Mouse (Mus musculus) c-Kit-positive CD71-positive TER-119-negative erythroid progenitor cells, embryonic 14.5 days (primary cell): Measurements from ENCODE around the gene Taok3.

Experiments used
- DNase-seq: peaks from one replicate; pipeline ENCODE4 v3.0.0-alpha.2; 2013; ENCODE audit warnings: low read depth

Gene Taok3

DNA sequence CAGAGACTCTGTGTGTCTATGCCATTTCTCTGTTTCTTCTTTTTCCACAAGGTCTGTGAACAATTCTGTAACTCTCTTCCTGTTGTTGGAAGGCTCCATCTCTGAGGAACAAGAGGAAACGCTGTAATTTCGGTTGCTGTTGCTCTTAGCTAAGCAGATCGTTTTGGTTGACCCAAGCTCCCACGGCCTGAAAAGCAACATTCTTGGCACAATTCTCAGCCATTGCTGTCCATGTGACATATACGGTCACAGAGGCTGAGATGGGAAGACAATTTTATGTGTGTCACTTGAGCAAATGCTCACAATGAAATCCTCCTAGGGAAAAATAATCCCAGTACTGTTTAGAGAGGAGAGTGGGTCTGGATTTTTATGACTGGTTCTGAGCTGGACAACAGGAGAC, 62.0 kb downstream of the Taok3 start:
- DNase-seq: no peak

DNA sequence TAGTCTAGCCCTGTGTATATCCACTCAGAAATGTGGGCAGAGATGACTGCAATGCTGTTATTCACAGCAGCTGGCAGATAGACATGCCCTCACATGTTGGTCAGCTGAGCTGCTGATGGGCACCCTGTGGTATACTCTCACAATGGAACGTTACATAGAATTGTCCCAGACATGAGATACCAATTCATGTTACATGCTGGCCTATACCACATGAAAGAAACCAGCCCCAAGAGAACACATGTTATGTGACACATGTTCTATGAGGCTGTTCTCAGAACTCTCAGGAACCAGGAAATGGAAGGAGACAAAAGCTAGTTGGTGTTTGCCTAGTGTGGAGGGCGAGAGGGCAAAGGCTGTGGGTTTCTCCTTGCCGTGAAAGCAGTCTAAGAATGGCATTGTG, 62.5 kb downstream of the Taok3 start:
- DNase-seq: no peak

DNA sequence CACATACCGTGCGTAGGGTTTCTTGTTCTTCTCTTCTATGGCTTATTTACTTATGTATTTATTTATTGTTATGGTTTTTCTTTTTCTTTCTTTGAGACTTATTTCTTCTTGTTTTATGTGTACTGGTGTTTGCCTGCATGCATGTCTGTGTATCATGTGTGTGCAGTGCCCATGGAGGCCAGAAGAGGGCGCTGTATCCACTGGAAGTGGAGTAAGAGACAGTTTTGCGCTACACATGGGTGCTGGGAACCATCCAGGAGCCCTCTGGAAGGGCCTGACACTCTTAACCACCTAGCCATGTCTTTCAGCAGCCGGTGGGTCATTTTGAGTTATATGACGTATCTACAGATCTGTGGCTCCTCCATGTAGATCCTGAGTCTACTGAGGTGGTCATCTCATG, 64.9 kb downstream of the Taok3 start:
- no peak for DNase-seq

DNA sequence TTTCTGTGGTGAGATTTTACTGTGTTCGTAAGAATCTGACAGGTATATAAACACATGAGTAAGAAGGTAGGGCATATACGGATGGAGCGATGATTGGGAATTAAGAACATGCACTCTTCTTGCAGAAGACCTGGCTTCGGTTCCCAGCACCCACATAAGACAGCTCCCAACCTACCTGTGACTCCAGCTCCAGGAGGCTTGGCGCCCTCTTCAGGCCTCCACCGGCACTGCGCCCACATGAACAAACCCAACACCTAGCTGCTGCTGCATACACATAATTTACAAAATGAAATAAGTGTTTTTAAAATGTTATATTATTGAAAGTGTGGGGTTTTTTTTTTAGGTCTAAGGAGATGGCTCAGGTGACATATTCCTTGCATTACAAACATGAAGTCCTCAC, 65.7 kb downstream of the Taok3 start:
- DNase-seq: no peak

DNA sequence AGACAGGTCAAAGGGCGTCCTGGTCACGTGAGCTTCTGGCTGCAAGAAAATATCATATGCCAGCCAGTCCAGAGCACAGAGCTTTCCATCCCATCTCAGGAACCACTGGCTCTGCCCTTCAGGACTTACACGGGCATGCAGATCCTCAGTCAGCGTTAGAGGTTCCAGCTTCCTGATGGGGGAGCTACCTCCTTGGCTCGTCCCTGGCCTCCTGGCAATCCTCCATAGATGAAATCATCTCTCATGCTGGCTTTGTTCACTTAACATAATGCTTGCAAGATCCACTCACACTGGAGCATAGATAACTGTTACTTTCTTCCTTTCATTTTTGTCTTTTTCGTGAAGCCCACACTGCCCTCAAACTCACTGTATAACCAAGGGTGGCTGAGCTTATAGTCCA, 72.1 kb downstream of the Taok3 start:
- DNase-seq: no peak

DNA sequence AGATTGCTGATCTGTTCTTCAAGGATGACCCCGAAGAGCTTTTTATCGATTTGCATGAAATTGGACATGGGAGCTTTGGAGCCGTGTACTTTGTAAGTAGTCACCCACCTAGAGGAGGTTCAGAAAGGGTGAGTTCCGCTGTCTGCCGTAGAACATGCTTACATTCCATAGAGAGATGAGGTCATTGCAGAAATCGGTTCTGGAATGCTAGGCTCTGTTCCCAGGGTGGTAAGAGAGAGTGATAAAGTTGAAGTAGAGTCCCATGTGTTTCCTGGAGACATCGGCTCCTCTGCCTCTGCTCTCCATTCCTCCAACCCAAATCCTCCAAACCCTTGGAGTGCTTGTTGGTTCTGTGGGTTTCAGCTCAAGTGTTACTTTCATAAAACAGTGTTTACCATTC, 73.8 kb downstream of the Taok3 start:
- DNase-seq: no peak

DNA sequence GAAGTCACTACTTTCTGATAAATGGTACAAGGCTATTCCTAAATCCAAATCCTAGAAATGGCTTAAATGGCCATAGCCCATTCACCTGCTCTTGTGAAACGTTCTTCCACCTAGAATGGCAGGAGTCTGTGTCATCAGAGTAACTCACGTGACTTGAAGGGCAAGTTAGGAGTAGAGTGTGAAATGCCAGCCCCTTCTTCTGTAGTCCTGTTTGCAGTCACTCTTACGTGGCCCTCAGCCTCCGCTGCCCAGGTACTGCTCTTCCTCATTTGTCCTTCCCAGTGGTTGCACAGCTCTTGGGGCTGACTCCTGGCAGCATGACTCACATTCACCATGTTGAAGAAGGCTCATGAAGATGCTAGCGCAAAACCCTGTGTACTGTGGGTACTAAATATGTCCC, 74.7 kb downstream of the Taok3 start:
- no peak for DNase-seq

DNA sequence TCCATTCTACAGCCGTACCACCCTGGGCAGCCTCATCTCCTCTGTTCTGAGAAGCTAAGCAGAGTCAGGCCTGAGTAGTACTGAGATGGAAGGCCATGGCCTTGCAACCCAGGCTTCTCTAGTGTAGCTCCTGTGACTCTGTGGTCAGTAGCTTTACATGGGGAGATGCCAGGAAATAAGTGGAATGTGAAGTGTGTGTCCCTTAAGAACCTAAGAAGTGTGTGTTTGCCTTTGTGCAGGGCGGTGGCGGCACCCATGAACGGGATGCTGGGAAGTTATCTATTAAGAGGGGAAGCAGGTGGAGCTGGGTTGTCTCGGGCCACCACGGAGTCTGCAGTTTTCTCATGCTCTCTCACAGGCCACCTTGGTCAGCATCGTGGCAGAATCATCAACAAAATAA, 76.6 kb downstream of the Taok3 start:
- no peak for DNase-seq

DNA sequence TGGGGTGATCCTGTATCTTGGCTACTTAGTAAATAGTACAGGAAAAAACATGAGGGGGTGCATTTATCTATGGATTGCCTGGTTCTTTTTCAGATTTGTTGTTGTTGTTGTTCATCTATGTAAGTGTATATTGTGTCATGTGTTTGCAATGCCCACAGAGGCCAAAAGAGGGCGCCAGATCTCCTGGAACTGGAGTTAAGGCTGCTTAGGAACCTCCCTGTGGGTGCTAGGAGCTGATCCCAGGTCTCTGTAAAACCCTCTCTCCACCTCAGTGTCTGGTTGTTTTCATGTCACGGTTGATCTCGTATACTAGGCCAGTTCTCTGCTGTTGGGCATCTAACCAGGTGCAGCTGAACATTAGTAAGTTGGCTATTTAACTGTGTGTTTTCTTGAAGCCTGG, 78.5 kb downstream of the Taok3 start:
- no peak for DNase-seq

DNA sequence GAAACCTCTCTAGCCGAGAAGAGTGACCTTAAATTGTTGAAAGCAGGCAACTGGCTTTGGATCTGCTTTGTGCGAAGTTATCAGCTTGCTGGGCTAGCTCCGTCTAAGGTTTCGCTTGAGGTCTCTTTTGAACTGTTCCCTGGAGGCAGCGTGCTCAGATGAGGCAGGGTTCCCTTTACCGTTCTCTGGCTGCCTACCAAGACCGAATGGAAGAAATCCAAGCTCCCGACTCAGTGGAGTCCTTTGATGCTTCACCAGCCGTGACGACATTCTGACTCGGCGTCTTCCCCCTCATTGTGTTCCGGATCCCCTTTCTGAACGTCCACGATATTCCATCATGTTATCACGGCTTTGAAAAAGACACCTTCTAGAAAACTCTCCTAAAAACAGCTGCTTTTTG, 87.4 kb downstream of the Taok3 start:
- no peak for DNase-seq

DNA sequence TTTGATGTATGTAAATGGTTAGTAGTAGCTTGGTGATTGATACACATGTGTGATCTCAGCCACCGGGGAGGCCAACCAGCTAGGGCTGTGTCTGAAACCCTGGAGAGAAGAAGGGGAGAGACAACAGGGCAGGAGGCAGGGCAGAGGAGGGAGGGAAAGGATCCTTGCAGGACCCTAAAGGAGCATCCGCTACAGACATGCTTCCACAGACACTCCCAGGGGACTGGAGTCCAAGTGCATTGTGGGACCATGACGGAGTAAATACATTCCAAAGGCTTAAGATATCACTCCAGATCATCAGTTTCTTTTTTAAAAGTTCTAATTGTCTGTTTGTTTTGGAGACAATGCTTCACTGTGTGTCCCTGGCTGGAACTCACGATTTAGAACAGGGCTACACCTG, 94.1 kb downstream of the Taok3 start:
- no peak for DNase-seq

DNA sequence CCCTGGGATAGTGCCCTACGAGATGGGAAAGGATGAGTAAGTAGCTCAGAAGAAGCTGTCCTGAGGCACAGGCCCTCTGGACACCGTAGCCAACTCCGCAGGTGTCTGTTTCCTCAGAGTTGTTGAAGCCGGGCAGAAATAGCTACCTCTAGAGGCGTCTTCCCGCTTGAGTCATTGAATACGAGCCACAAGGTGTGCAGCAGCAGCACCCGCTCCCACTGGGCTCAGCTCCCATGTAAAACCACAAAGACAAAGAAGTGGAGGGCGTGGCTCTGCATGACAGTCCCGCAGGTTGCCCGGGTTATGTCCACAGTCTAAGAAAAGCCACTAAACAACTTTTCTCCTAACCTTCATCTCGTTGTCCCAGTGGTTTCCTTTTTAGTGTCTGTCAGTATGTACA, 111.1 kb downstream of the Taok3 start:
- DNase-seq: no peak

DNA sequence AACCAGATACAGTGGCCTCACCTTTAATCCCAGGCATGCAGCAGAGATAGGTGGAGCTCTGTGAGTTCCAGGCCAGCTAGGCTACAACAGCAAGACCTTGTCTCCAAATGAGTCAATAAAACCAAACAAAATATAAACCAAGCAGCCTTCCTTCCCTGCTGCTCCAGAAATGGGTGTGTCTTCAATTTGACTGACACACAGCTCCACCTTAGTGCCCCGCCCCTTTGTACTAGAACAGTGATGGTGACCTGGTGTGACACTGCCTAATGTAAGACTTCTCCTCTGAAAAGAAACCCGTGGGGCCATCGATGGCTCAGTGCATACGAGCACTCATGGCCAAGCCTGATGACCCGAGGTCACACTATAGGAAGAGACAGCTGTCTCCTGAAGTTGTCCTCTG, 116.6 kb downstream of the Taok3 start:
- no peak for DNase-seq

DNA sequence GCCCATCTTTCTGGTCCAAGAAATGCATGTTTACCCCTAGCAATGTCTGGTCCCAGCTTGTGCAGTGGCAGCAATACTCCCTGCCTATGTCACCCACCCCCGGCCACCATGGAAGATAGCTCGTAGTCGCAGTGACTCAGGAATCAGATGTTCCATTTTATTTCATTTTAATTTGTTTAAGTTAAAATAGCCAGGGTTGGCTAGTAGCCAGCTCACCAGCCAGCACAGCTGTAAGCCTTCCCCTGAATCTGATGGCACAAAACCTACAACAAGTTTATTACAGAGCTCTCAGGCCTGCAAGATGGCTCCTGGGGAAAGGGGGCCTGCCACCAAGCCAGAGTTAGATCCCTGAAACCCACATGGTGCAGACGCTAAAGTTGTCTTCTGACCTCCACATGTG, 119.2 kb downstream of the Taok3 start:
- no peak for DNase-seq

DNA sequence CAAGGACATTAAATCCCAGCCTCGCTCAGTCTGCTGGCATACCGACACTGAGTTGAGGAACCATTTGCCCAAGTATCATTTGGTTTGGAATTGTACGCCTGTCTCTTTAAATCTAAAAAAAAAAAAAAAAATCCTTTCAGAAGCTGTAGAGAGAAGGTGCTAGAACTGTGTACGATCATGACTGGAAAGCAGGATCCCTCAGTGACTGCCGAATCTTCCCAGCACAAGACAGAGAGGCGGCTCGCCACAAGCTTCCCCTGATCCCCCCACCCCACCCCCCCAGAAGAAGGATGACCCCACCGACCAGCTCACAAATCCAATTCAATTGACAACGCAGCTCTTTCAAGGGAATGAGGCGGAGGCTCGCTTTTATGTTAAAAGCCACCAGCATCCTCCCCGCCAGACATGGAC, 120.4 kb downstream of the Taok3 start:
- DNase-seq: no peak

DNA sequence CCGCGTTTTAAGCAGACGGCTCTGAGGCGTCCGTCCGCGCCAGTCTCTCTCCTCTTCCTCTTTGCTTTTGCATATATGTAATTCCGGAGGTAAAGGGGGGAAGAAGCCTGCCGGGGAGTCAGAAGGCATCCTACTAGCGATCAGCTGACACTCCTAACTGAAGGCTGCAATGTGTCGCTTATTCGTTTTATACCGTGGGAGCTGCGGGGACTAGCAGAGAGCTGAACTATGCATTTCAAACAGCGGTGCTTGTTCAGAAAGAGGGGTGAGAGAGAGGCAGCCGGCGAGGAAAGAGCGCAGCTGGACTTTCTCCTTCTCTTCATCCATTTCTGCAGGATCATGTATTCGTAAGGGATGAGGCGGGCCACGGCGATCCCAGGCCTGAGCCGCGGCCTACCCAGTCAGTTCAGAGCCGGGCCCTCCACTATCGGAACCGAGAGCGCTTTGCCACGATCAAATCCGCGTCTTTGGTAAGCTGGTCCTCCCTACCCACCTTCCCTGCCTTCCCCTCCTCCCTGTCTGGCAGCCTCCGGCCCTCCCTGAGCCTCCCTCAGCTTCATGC, 120.9 kb downstream of the Taok3 start:
- no peak for DNase-seq

DNA sequence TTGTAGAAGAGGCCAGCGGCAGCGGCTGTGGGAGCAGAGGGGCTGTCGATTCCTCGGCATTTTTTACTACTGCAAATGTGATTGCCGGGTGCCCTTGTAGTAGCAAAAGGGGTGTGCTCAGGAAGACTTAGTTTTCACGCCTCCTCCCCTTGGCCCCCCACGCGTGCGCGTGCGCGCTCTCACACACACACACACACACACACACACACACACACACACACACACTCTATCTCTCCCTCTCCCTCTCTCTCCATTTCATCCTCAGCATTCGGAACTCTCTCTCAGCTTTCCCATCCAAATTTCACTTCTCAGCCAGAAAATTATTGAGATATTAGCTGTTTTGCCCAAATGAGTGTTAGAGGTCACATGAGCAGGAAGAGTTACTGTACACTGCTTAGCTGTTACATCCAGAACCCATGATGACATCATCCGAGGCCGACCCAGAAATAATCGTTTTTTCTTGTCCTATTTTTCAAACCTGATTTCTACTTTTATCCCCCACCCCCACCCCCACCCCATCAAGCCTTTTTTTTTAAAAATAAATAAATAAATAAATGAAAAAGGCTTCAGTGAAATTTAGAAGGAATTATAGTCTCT, 122.1 kb downstream of the Taok3 start:
- DNase-seq: no peak

DNA sequence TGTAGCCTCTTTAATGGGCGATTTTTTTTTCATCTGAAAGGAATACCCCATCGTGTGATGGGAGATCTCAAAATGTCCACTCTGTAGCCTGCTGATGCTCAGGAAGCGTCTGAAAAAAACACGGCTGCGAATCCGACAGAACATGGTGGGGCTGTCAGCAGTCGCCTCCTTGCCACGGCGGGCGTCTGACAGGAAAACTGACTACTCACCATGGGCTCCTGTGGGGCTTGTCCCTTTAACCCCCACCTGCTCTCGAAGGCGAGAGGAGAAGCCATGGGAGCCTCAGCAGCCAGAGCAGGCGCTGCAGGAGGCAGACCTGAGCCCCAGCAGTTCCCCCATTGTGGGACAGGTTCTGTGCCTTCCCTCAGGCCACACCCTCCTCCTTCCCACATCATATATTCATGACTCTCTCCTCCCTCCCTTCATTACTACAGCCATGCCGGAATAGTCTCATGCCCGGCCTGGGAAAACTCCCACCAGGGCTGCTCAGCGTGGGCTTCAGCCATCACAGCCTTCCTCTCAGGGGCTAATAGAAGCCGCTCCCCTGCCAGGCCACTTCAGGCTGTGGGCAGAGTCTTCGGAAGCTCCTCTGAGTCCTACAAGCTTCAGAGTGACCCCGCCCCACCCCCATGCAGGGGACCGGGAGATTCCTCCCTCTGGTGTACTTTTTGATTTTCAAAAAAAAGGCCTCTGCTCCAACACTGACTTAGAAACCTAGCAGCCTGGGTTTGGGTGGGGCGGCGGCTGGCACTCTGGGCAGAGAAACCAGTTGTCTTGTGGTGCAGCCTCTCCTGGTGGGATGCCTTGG, 122.9 kb downstream of the Taok3 start:
- no peak for DNase-seq

DNA sequence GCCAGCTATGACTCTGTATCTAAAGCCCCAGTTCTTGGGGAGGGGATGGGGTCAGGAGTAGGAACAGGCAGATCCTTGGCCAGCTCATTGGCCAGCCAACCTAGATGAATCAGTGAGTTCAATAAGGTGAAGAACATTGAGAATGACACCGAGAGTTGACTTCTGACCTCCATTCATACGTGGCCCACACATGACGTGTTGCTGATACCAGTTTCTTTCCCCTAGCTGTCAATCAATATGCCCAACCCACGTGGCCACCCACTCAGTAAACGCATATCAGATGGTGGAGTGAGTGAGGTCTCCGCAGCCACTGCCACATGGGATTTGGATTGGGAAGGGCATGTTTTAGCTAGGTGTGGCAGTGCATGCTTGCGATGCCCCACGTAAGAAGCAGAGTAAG, 125.2 kb downstream of the Taok3 start:
- DNase-seq: no peak

DNA sequence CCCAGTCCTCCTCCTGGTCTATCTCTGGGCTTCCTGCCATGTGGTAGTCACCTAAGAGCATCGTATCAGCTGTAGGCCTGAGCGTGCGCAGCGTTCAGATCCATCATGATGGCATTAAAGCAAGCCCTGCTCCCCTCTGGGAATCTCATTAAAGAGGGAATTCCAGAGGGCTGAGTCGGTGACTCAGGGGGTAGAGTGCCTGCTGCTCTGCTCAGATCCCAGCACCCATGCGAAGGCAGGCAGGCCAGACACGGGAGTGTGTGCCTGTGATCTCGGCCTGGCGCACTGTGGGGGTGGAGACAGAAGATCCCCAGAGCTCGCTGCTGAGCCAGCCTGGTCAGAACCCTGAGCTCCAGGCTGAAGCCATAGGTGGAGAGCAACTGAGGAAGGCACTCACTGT, 128.4 kb downstream of the Taok3 start:
- no peak for DNase-seq

DNA sequence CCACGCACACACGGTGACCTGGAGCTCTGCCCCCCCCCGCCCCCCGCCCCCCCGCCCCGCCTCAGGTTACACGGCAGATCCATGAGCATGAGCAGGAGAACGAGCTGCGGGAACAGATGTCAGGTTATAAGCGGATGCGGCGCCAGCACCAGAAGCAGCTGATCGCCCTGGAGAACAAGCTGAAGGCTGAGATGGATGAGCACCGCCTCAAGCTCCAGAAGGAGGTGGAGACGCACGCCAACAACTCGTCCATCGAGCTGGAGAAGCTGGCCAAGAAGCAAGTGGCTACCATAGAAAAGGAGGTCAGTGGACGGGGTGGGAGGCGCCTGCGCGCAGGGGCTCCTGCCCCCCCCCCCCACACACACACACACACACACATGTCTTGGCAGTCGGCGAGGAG, 130.9 kb downstream of the Taok3 start:
- DNase-seq: no peak

DNA sequence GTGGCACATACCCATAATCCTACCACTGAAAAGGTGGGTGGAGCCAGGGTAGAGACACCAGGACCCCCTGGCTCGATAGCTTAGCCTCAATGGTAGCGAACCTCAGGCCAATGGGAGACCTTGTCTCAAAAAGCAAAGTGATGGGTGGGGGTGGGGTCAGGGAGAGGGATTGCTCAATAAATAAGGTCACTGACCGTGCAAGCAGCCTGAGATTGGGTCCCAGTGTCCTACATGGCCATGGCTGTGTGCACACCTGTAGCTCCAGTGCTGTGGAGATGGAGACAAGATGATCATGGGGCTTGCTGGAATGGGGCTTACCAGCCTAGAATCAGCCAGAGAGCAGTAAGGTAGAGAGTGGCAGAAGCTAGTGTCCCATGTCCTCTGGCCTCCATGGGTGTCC, 131.8 kb downstream of the Taok3 start:
- no peak for DNase-seq

DNA sequence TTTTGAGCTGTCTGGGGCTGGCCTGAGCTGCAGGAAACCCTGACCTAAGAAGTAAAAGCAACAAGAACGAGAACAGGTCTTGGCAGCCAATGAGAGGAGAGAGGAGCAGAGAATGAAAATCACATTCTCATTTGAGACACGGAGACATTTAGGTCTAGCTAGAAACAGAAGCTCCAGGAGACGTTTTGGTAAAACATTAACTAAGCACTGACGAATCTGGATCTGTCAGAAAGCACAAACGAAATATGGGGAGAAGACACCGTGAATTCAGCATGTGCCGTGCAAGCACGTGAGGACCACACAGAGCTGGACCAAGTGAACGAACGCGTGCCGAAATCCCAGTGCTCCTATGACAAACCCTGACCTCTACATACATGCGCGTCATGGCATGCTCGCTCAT, 138.3 kb downstream of the Taok3 start:
- DNase-seq: no peak

DNA sequence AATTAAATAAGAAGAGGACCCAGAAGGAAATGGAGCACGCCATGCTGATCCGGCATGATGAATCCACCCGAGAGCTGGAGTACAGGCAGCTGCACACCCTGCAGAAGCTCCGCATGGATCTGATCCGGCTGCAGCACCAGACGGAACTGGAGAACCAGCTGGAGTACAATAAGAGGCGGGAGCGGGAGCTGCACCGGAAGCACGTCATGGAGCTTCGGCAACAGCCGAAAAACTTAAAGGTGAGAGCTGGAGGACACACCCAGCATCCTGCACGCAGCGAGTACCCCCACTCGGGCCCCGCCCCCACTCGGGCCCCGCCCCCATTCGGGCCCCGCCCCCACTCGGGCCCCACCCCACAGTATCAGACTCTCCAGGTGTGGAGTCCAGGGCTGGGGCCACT, 143.6 kb downstream of the Taok3 start:
- DNase-seq: no peak
